ENCODE assay signal across 13 mouse cellular contexts in genomic region chr2:165603775-165604174, GRCm38 (mm10). TPM values are rescaled to one million over a fixed set of nuclear protein-coding genes. Genes with fewer than 3 reads are reported as not detected.
A peak's percentile ranks its signal among the peaks of the same experiment; 100 is the strongest.
DNase-seq lines count a peak whose midpoint lies in the region; ATAC-seq and TF ChIP-seq lines count a peak whose summit lies in the region.
"Had no signal": no experiment of that assay in that cellular context is flagged by ENCODE, and none has a peak within 500 bp of the region (broad histone marks: within the 10 kb centered on the region; RNA-seq: fewer than 3 reads in every experiment).

No protein-coding gene starts in this region.

- H3K4me3 ChIP-seq in gastrocnemius, adult 2 months, result no peak overlapping the region
- H3K4me3 ChIP-seq in hindbrain, embryonic 13.5 days, result no peak overlapping the region
- no peak overlapping the region for H3K4me3 ChIP-seq in kidney, embryonic 16.5 days (ENCODE audit: low read length)
- no peak overlapping the region for H3K4me3 ChIP-seq in intestine, embryonic 15.5 days (replicated peaks)

- no peak for DNase-seq in gastrocnemius, adult 2 months
- no peak for DNase-seq in gastrocnemius, postnatal 14 days
- DNase-seq in ZHBTc4 (ENCODE audit: low read depth, low spot score), result peak; percentile 25
- peak; percentile 35 to 60 for DNase-seq in natural killer cell, adult 2 months (ENCODE audit: low spot score in 2 of 2)
- DNase-seq: cerebellum, adult 18-20 months; heart, adult 11 months; kidney, postnatal 14 days had no signal

- TF ChIP-seq CTCF in gastrocnemius, adult 2 months (IDR thresholded peaks at IDR 0.05), result no peak

- 0 out of 2 replicates have a peak, but pooled peaks cover 4% of the 10 kb centered on the region for H3K27me3 ChIP-seq in hindbrain, embryonic 13.5 days
- no peaks in the 10 kb centered on the region for H3K27me3 ChIP-seq in kidney, embryonic 16.5 days (ENCODE audit: insufficient read depth, low read length)
- H3K27me3 ChIP-seq in intestine, embryonic 15.5 days (replicated peaks), result 0 out of 2 replicates have a peak, but pooled peaks cover 3% of the 10 kb centered on the region

- H3K36me3 ChIP-seq in hindbrain, embryonic 13.5 days, result no peaks in the 10 kb centered on the region
- H3K36me3 ChIP-seq in kidney, embryonic 16.5 days (ENCODE audit: insufficient read depth, low read length), result no peaks in the 10 kb centered on the region
- no peaks in the 10 kb centered on the region for H3K36me3 ChIP-seq in intestine, embryonic 15.5 days

- ATAC-seq in hindbrain, embryonic 13.5 days (ENCODE audit: low FRiP score), result peak; percentile 36; the same call in 1 of the 2 replicates
- ATAC-seq in kidney, embryonic 16.5 days (ENCODE audit: low FRiP score, low TSS enrichment), result no peak
- ATAC-seq in intestine, embryonic 15.5 days, result no peak
- ATAC-seq in monocyte, adult 5-6 weeks (replicated peaks; ENCODE audit: insufficient number of reproducible peaks, low FRiP score, low TSS enrichment, poor library complexity, severe bottlenecking), result no peak

- H3K4me1 ChIP-seq in hindbrain, embryonic 13.5 days (replicated peaks), result peaks cover 45% of the 10 kb centered on the region
- H3K4me1 ChIP-seq in kidney, embryonic 16.5 days (ENCODE audit: insufficient read depth, low read length), result peaks cover 45% of the 10 kb centered on the region
- H3K4me1 ChIP-seq in intestine, embryonic 15.5 days (replicated peaks), result no peaks in the 10 kb centered on the region

- WGBS in hindbrain, embryonic 13.5 days, result 27% methylated on average over 8 of the region's 8 CpGs
- WGBS in kidney, embryonic 16.5 days, result 69% methylated on average over 8 of the region's 8 CpGs
- 70% methylated on average over 8 of the region's 8 CpGs for WGBS in intestine, embryonic 15.5 days

- no peak overlapping the region for H3K4me2 ChIP-seq in hindbrain, embryonic 13.5 days
- no peak overlapping the region for H3K4me2 ChIP-seq in kidney, embryonic 16.5 days (replicated peaks; ENCODE audit: low read depth, low read length)
- H3K4me2 ChIP-seq in intestine, embryonic 15.5 days (replicated peaks), result no peak overlapping the region

- H3K9me3 ChIP-seq in hindbrain, embryonic 13.5 days, result no peaks in the 10 kb centered on the region
- no peaks in the 10 kb centered on the region for H3K9me3 ChIP-seq in kidney, embryonic 16.5 days (ENCODE audit: low read length)
- no peaks in the 10 kb centered on the region for H3K9me3 ChIP-seq in intestine, embryonic 15.5 days

- H3K27ac ChIP-seq in gastrocnemius, adult 2 months, result peak overlapping the region; percentile 8; the same call in 1 of the 2 replicates
- H3K27ac ChIP-seq in hindbrain, embryonic 13.5 days, result peak overlapping the region; percentile 69
- no peak overlapping the region for H3K27ac ChIP-seq in kidney, embryonic 16.5 days (ENCODE audit: low read length)
- no peak overlapping the region for H3K27ac ChIP-seq in intestine, embryonic 15.5 days
- H3K27ac ChIP-seq: macrophage had no signal

- no peak overlapping the region for H3K9ac ChIP-seq in hindbrain, embryonic 13.5 days
- no peak overlapping the region for H3K9ac ChIP-seq in kidney, embryonic 16.5 days (replicated peaks; ENCODE audit: low read length)
- H3K9ac ChIP-seq in intestine, embryonic 15.5 days, result no peak overlapping the region

- intact Hi-C loops in gastrocnemius, adult 2 months (cut with DNase I), result no loop called here
- intact Hi-C loops in gastrocnemius, postnatal 14 days (cut with DNase I; ENCODE audit: low total_unique reads), result no loop called here

RNA-seq across cellular contexts. Expression of gene Eya2, which starts 8.9 kb away (rescaled TPM):
- 1 to 10 TPM; 3.0 to 5.8 TPM for total RNA-seq in gastrocnemius, adult 2 months (2021)
- total RNA-seq in gastrocnemius, postnatal 14 days (2021), result 1 to 10 TPM; 3.7 to 5.1 TPM
- 12.8 and 13.1 TPM in 2 replicates for polyA plus RNA-seq in hindbrain, embryonic 13.5 days (2015; fragmentation: Nextera tagmentation; extraction: Ambion mirVana)
- polyA plus RNA-seq in kidney, embryonic 16.5 days (2015; fragmentation: Nextera tagmentation; extraction: Ambion mirVana), result 6.8 and 7.5 TPM in 2 replicates
- polyA plus RNA-seq in intestine, embryonic 15.5 days (2015; fragmentation: Nextera tagmentation; extraction: Ambion mirVana), result 0.84 and 1.3 TPM in 2 replicates
- 6.4 to 28.6 TPM (median 10.3 TPM) in 3 replicates for total RNA-seq in monocyte, adult 5-6 weeks (2017)
- total RNA-seq: MEL had no signal
- polyA plus RNA-seq: macrophage had no signal

Comparison
In these comparisons a context has a peak if more than half of its experiments do, and no peak if none do; other contexts are left out.
1. DNase-seq: peak in ZHBTc4 (single experiment) and natural killer cell, adult 2 months (2 of 2); none in gastrocnemius, adult 2 months (single experiment) and gastrocnemius, postnatal 14 days (single experiment).
2. H3K27ac ChIP-seq: peak in gastrocnemius, adult 2 months (single experiment) and hindbrain, embryonic 13.5 days (single experiment); none in kidney, embryonic 16.5 days (single experiment) and intestine, embryonic 15.5 days (single experiment).